Mouse (Mus musculus): ENCODE measurements at regions not wholly inside any gene's neighbourhood (a gene's known extent, or its start where the extent isn't known, plus 50 kb on each side); places are given as distances from the start of the nearest gene placed in this dataset.

GRCm38 (mm10) chr6:93548311-93548710, 605.0 kb upstream of the Adamts9 start:
- Histone ChIP-seq H3K36me3 (no peaks in the 10 kb centered on the region), H3K9ac (no peak overlapping the region), H3K27ac (no peak overlapping the region), H3K4me2 (no peak overlapping the region), H3K27me3 (no peaks in the 10 kb centered on the region), H3K4me1 (replicated peaks) (peaks cover 4% of the 10 kb centered on the region; the same call in 1 of the 2 replicates), H3K4me3 (no peak overlapping the region), H3K9me3 (no peaks in the 10 kb centered on the region)
- ATAC-seq (ENCODE audit: low FRiP score): no peak
- WGBS: 90% methylated on average over 2 of the region's 2 CpGs

GRCm38 (mm10) chr6:93544246-93544645, 601.0 kb upstream of the Adamts9 start:
- Histone ChIP-seq H3K27ac (no peak overlapping the region), H3K36me3 (no peaks in the 10 kb centered on the region), H3K4me3 (no peak overlapping the region), H3K9me3 (no peaks in the 10 kb centered on the region), H3K9ac (no peak overlapping the region), H3K4me1 (replicated peaks) (peaks cover 5% of the 10 kb centered on the region; the same call in 1 of the 2 replicates), H3K27me3 (no peaks in the 10 kb centered on the region), H3K4me2 (no peak overlapping the region)
- no peak for ATAC-seq (ENCODE audit: low FRiP score)
- 57% methylated on average over 1 of the region's 1 CpGs for WGBS

GRCm38 (mm10) chr6:93543354-93544129, 600.2 kb upstream of the Adamts9 start:
- Histone ChIP-seq H3K36me3 (no peaks in the 10 kb centered on the region), H3K27me3 (no peaks in the 10 kb centered on the region), H3K4me3 (no peak overlapping the region), H3K4me1 (replicated peaks) (peaks cover 5% of the 10 kb centered on the region; the same call in 1 of the 2 replicates), H3K9me3 (no peaks in the 10 kb centered on the region), H3K27ac (no peak overlapping the region), H3K4me2 (no peak overlapping the region), H3K9ac (no peak overlapping the region)
- no peak for ATAC-seq (ENCODE audit: low FRiP score)
- 55% methylated on average over 15 of the region's 15 CpGs for WGBS

- no peaks in the 10 kb centered on the region for H3K36me3 ChIP-seq
- peaks cover 5% of the 10 kb centered on the region; the same call in 1 of the 2 replicates for H3K4me1 ChIP-seq (replicated peaks)
- WGBS: 89% methylated on average over 1 of the region's 1 CpGs
- H3K4me3 ChIP-seq: no peak overlapping the region
- no peaks in the 10 kb centered on the region for H3K27me3 ChIP-seq
- H3K4me2 ChIP-seq: no peak overlapping the region
- H3K27ac ChIP-seq: no peak overlapping the region
- H3K9ac ChIP-seq: no peak overlapping the region
- no peak for ATAC-seq (ENCODE audit: low FRiP score)
- no peaks in the 10 kb centered on the region for H3K9me3 ChIP-seq
Measured at GRCm38 (mm10) chr6:93539583-93539982, 596.3 kb upstream of the Adamts9 start.

- ATAC-seq (ENCODE audit: low FRiP score): no peak
- Histone ChIP-seq H3K27me3 (no peaks in the 10 kb centered on the region), H3K4me2 (no peak overlapping the region), H3K27ac (no peak overlapping the region), H3K9me3 (no peaks in the 10 kb centered on the region), H3K4me1 (replicated peaks) (peaks cover 5% of the 10 kb centered on the region; the same call in 1 of the 2 replicates), H3K36me3 (no peaks in the 10 kb centered on the region), H3K9ac (no peak overlapping the region), H3K4me3 (no peak overlapping the region)
- 72% methylated on average over 4 of the region's 4 CpGs for WGBS
Measured at GRCm38 (mm10) chr6:93539171-93539570, 595.9 kb upstream of the Adamts9 start.

- H3K4me1 ChIP-seq (replicated peaks): no peaks in the 10 kb centered on the region
- no peak overlapping the region for H3K27ac ChIP-seq
- no peak for ATAC-seq (ENCODE audit: low FRiP score)
- H3K4me2 ChIP-seq: no peak overlapping the region
- H3K36me3 ChIP-seq: no peaks in the 10 kb centered on the region
- H3K9ac ChIP-seq: no peak overlapping the region
- H3K27me3 ChIP-seq: no peaks in the 10 kb centered on the region
- WGBS: 66% methylated on average over 1 of the region's 1 CpGs
- H3K4me3 ChIP-seq: no peak overlapping the region
- no peaks in the 10 kb centered on the region for H3K9me3 ChIP-seq
Measured at GRCm38 (mm10) chr6:93537971-93538370, 594.7 kb upstream of the Adamts9 start.

- no peak for ATAC-seq (ENCODE audit: low FRiP score)
- Histone ChIP-seq H3K27ac (no peak overlapping the region), H3K36me3 (no peaks in the 10 kb centered on the region), H3K9me3 (no peaks in the 10 kb centered on the region), H3K4me3 (no peak overlapping the region), H3K4me2 (no peak overlapping the region), H3K27me3 (no peaks in the 10 kb centered on the region), H3K9ac (no peak overlapping the region), H3K4me1 (replicated peaks) (no peaks in the 10 kb centered on the region)
- 93% methylated on average over 1 of the region's 1 CpGs for WGBS
Measured at GRCm38 (mm10) chr6:93537126-93537525, 593.8 kb upstream of the Adamts9 start.

GRCm38 (mm10) chr6:93513818-93514217, 570.5 kb upstream of the Adamts9 start:
- Histone ChIP-seq H3K4me2 (no peak overlapping the region), H3K4me3 (no peak overlapping the region), H3K9ac (no peak overlapping the region), H3K4me1 (replicated peaks) (no peaks in the 10 kb centered on the region), H3K36me3 (no peaks in the 10 kb centered on the region), H3K27me3 (no peaks in the 10 kb centered on the region), H3K9me3 (no peaks in the 10 kb centered on the region), H3K27ac (no peak overlapping the region)
- no peak for ATAC-seq (ENCODE audit: low FRiP score)
- 88% methylated on average over 2 of the region's 2 CpGs for WGBS

GRCm38 (mm10) chr6:93509857-93510256, 566.6 kb upstream of the Adamts9 start:
- ATAC-seq (ENCODE audit: low FRiP score): no peak
- 34% methylated on average over 1 of the region's 1 CpGs for WGBS
- H3K9ac ChIP-seq: no peak overlapping the region

GRCm38 (mm10) chr6:93497824-93498223, 554.5 kb upstream of the Adamts9 start:
- Histone ChIP-seq H3K4me2 (no peak overlapping the region), H3K9ac (no peak overlapping the region), H3K27me3 (no peaks in the 10 kb centered on the region), H3K4me3 (no peak overlapping the region), H3K27ac (no peak overlapping the region), H3K36me3 (no peaks in the 10 kb centered on the region), H3K9me3 (0 out of 2 replicates have a peak, but pooled peaks cover 2% of the 10 kb centered on the region), H3K4me1 (replicated peaks) (no peaks in the 10 kb centered on the region)
- 60% methylated on average over 4 of the region's 4 CpGs for WGBS
- no peak for ATAC-seq (ENCODE audit: low FRiP score)

More at GRCm38 (mm10) chr6:93509857-93510256, 566.6 kb upstream of the Adamts9 start:
- Histone ChIP-seq H3K4me1 (replicated peaks) (no peaks in the 10 kb centered on the region), H3K27ac (no peak overlapping the region), H3K27me3 (no peaks in the 10 kb centered on the region), H3K4me3 (no peak overlapping the region), H3K9me3 (no peaks in the 10 kb centered on the region), H3K4me2 (no peak overlapping the region), H3K36me3 (no peaks in the 10 kb centered on the region)

GRCm38 (mm10) chr6:93488441-93488955, 545.2 kb upstream of the Adamts9 start:
- H3K4me1 ChIP-seq (replicated peaks): peaks cover 7% of the 10 kb centered on the region; the same call in 1 of the 2 replicates
- WGBS: 61% methylated on average over 2 of the region's 2 CpGs

GRCm38 (mm10) chr6:93478521-93478920, 535.2 kb upstream of the Adamts9 start:
- H3K4me2 ChIP-seq: no peak overlapping the region
- H3K36me3 ChIP-seq: no peaks in the 10 kb centered on the region
- no peaks in the 10 kb centered on the region for H3K9me3 ChIP-seq
- H3K4me1 ChIP-seq (replicated peaks): no peaks in the 10 kb centered on the region
- H3K4me3 ChIP-seq: no peak overlapping the region
- no peak overlapping the region for H3K27ac ChIP-seq
- H3K9ac ChIP-seq: no peak overlapping the region
- no peaks in the 10 kb centered on the region for H3K27me3 ChIP-seq
- ATAC-seq (ENCODE audit: low FRiP score): no peak
- WGBS: 58% methylated on average over 2 of the region's 2 CpGs

More at GRCm38 (mm10) chr6:93488441-93488955, 545.2 kb upstream of the Adamts9 start:
- Histone ChIP-seq H3K36me3 (no peaks in the 10 kb centered on the region), H3K4me2 (no peak overlapping the region), H3K27ac (no peak overlapping the region), H3K9ac (no peak overlapping the region), H3K4me3 (no peak overlapping the region), H3K9me3 (no peaks in the 10 kb centered on the region), H3K27me3 (no peaks in the 10 kb centered on the region)
- no peak for ATAC-seq (ENCODE audit: low FRiP score)

GRCm38 (mm10) chr6:93474981-93475380, 531.7 kb upstream of the Adamts9 start:
- Histone ChIP-seq H3K9me3 (no peaks in the 10 kb centered on the region), H3K4me1 (replicated peaks) (no peaks in the 10 kb centered on the region), H3K36me3 (no peaks in the 10 kb centered on the region), H3K4me2 (no peak overlapping the region), H3K9ac (no peak overlapping the region), H3K27me3 (no peaks in the 10 kb centered on the region), H3K4me3 (no peak overlapping the region), H3K27ac (no peak overlapping the region)
- 55% methylated on average over 1 of the region's 1 CpGs for WGBS
- no peak for ATAC-seq (ENCODE audit: low FRiP score)
